Mouse (Mus musculus): ENCODE measurements at regions not wholly inside any gene's neighbourhood (a gene's known extent, or its start where the extent isn't known, plus 50 kb on each side); places are given as distances from the start of the nearest gene placed in this dataset.
"Not testable (repeated sequence)": the region's sequence is repeated elsewhere in the genome, so short reads cannot be mapped to it uniquely, and the experiment has no call there.

- not testable (repeated sequence) for ATAC-seq (ENCODE audit: insufficient number of reproducible peaks, insufficient read depth, low FRiP score, low TSS enrichment); H3K4me2 ChIP-seq (replicated peaks); H3K27me3 ChIP-seq; H3K36me3 ChIP-seq; H3K4me1 ChIP-seq; H3K27ac ChIP-seq; H3K4me3 ChIP-seq; H3K9me3 ChIP-seq; H3K9ac ChIP-seq
- 53% methylated on average over 5 of the region's 5 CpGs for WGBS
Observed at GRCm38 (mm10) chr12:117327086-117327485, 189.2 kb upstream of the Rapgef5 start.

- no peak overlapping the region for H3K27ac ChIP-seq
- no peak for ATAC-seq (ENCODE audit: insufficient number of reproducible peaks, insufficient read depth, low FRiP score, low TSS enrichment)
- H3K4me2 ChIP-seq (replicated peaks) = no peak overlapping the region
- 0 out of 2 replicates have a peak, but pooled peaks cover 3% of the 10 kb centered on the region for H3K9me3 ChIP-seq
- H3K27me3 ChIP-seq = no peaks in the 10 kb centered on the region
- H3K36me3 ChIP-seq = no peaks in the 10 kb centered on the region
- H3K4me1 ChIP-seq = no peaks in the 10 kb centered on the region
- no peak overlapping the region for H3K9ac ChIP-seq
- no peak overlapping the region for H3K4me3 ChIP-seq
Observed at GRCm38 (mm10) chr12:117330418-117330817, 185.9 kb upstream of the Rapgef5 start.

- Histone ChIP-seq H3K36me3 (no peaks in the 10 kb centered on the region), H3K27ac (no peak overlapping the region), H3K4me3 (no peak overlapping the region), H3K27me3 (no peaks in the 10 kb centered on the region), H3K9ac (no peak overlapping the region), H3K9me3 (no peaks in the 10 kb centered on the region), H3K4me1 (peaks cover 2% of the 10 kb centered on the region; the same call in 1 of the 2 replicates), H3K4me2 (replicated peaks) (no peak overlapping the region)
- no peak for ATAC-seq (ENCODE audit: insufficient number of reproducible peaks, insufficient read depth, low FRiP score, low TSS enrichment)
- 49% methylated on average over 4 of the region's 4 CpGs for WGBS
Observed at GRCm38 (mm10) chr12:117336856-117337255, 179.4 kb upstream of the Rapgef5 start.

GRCm38 (mm10) chr12:117342321-117342720 lies 174.0 kb upstream of the Rapgef5 start:
- Histone ChIP-seq H3K27me3 (no peaks in the 10 kb centered on the region), H3K4me3 (no peak overlapping the region), H3K27ac (no peak overlapping the region), H3K4me2 (replicated peaks) (no peak overlapping the region), H3K4me1 (peaks cover 28% of the 10 kb centered on the region), H3K9ac (no peak overlapping the region), H3K9me3 (no peaks in the 10 kb centered on the region), H3K36me3 (no peaks in the 10 kb centered on the region)
- 36% methylated on average over 6 of the region's 6 CpGs for WGBS
- no peak for ATAC-seq (ENCODE audit: insufficient number of reproducible peaks, insufficient read depth, low FRiP score, low TSS enrichment)

GRCm38 (mm10) chr12:117343121-117343520 lies 173.2 kb upstream of the Rapgef5 start:
- peaks cover 28% of the 10 kb centered on the region for H3K4me1 ChIP-seq
- no peak overlapping the region for H3K9ac ChIP-seq
- H3K36me3 ChIP-seq = no peaks in the 10 kb centered on the region
- H3K4me2 ChIP-seq (replicated peaks) = no peak overlapping the region
- H3K27me3 ChIP-seq = no peaks in the 10 kb centered on the region
- no peak for ATAC-seq (ENCODE audit: insufficient number of reproducible peaks, insufficient read depth, low FRiP score, low TSS enrichment)
- no peak overlapping the region for H3K4me3 ChIP-seq
- 81% methylated on average over 3 of the region's 3 CpGs for WGBS
- no peak overlapping the region for H3K27ac ChIP-seq
- no peaks in the 10 kb centered on the region for H3K9me3 ChIP-seq

GRCm38 (mm10) chr12:117343605-117344004 lies 172.7 kb upstream of the Rapgef5 start:
- peaks cover 28% of the 10 kb centered on the region for H3K4me1 ChIP-seq
- H3K4me3 ChIP-seq; H3K36me3 ChIP-seq; H3K9ac ChIP-seq; H3K27me3 ChIP-seq; H3K27ac ChIP-seq; H3K4me2 ChIP-seq (replicated peaks); H3K9me3 ChIP-seq; ATAC-seq (ENCODE audit: insufficient number of reproducible peaks, insufficient read depth, low FRiP score, low TSS enrichment): not testable (repeated sequence)
- 90% methylated on average over 5 of the region's 5 CpGs for WGBS

- Histone ChIP-seq H3K9me3 (no peaks in the 10 kb centered on the region), H3K27me3 (no peaks in the 10 kb centered on the region), H3K4me3 (no peak overlapping the region), H3K4me2 (replicated peaks) (peak overlapping the region; percentile 37), H3K4me1 (peaks cover 28% of the 10 kb centered on the region), H3K9ac (no peak overlapping the region), H3K27ac (peak overlapping the region; percentile 43), H3K36me3 (no peaks in the 10 kb centered on the region)
- WGBS = 37% methylated on average over 11 of the region's 11 CpGs
- no peak for ATAC-seq (ENCODE audit: insufficient number of reproducible peaks, insufficient read depth, low FRiP score, low TSS enrichment)
Observed at GRCm38 (mm10) chr12:117344266-117345087, 171.8 kb upstream of the Rapgef5 start.

- peaks cover 28% of the 10 kb centered on the region for H3K4me1 ChIP-seq
- no peaks in the 10 kb centered on the region for H3K27me3 ChIP-seq
- H3K4me2 ChIP-seq (replicated peaks) = peak overlapping the region; percentile 37
- H3K4me3 ChIP-seq = no peak overlapping the region
- WGBS = 23% methylated on average over 20 of the region's 20 CpGs
- H3K27ac ChIP-seq = peak overlapping the region; percentile 43
- peak; percentile 66; the same call in 1 of the 2 replicates for ATAC-seq (ENCODE audit: insufficient number of reproducible peaks, insufficient read depth, low FRiP score, low TSS enrichment)
- H3K9me3 ChIP-seq = no peaks in the 10 kb centered on the region
- H3K36me3 ChIP-seq = no peaks in the 10 kb centered on the region
- no peak overlapping the region for H3K9ac ChIP-seq
Observed at GRCm38 (mm10) chr12:117345088-117345977, 170.9 kb upstream of the Rapgef5 start.

GRCm38 (mm10) chr12:117346091-117346490 lies 170.2 kb upstream of the Rapgef5 start:
- Histone ChIP-seq H3K4me2 (replicated peaks) (no peak overlapping the region), H3K9ac (no peak overlapping the region), H3K27ac (no peak overlapping the region), H3K27me3 (no peaks in the 10 kb centered on the region), H3K9me3 (no peaks in the 10 kb centered on the region), H3K4me1 (peaks cover 28% of the 10 kb centered on the region), H3K4me3 (no peak overlapping the region), H3K36me3 (no peaks in the 10 kb centered on the region)
- 86% methylated on average over 2 of the region's 2 CpGs for WGBS
- ATAC-seq (ENCODE audit: insufficient number of reproducible peaks, insufficient read depth, low FRiP score, low TSS enrichment) = no peak

GRCm38 (mm10) chr12:117347135-117347534 lies 169.1 kb upstream of the Rapgef5 start:
- Histone ChIP-seq H3K4me3 (no peak overlapping the region), H3K4me1 (peaks cover 26% of the 10 kb centered on the region), H3K9ac (no peak overlapping the region), H3K27ac (no peak overlapping the region), H3K36me3 (no peaks in the 10 kb centered on the region), H3K27me3 (no peaks in the 10 kb centered on the region), H3K4me2 (replicated peaks) (no peak overlapping the region), H3K9me3 (no peaks in the 10 kb centered on the region)
- ATAC-seq (ENCODE audit: insufficient number of reproducible peaks, insufficient read depth, low FRiP score, low TSS enrichment) = no peak
- 45% methylated on average over 3 of the region's 3 CpGs for WGBS

GRCm38 (mm10) chr12:117348516-117348915 lies 167.8 kb upstream of the Rapgef5 start:
- H3K4me3 ChIP-seq = no peak overlapping the region
- no peak overlapping the region for H3K27ac ChIP-seq
- ATAC-seq (ENCODE audit: insufficient number of reproducible peaks, insufficient read depth, low FRiP score, low TSS enrichment) = no peak
- H3K9me3 ChIP-seq = no peaks in the 10 kb centered on the region
- H3K4me1 ChIP-seq = peaks cover 20% of the 10 kb centered on the region
- H3K4me2 ChIP-seq (replicated peaks) = no peak overlapping the region
- no peaks in the 10 kb centered on the region for H3K27me3 ChIP-seq
- H3K36me3 ChIP-seq = no peaks in the 10 kb centered on the region
- 89% methylated on average over 3 of the region's 3 CpGs for WGBS
- no peak overlapping the region for H3K9ac ChIP-seq

GRCm38 (mm10) chr12:117351900-117352299 lies 164.4 kb upstream of the Rapgef5 start:
- ATAC-seq (ENCODE audit: insufficient number of reproducible peaks, insufficient read depth, low FRiP score, low TSS enrichment) = no peak
- H3K27ac ChIP-seq = no peak overlapping the region
- H3K27me3 ChIP-seq = no peaks in the 10 kb centered on the region; the same call in 1 of the 2 replicates

More at GRCm38 (mm10) chr12:117351900-117352299, 164.4 kb upstream of the Rapgef5 start:
- Histone ChIP-seq H3K9ac (no peak overlapping the region), H3K4me2 (replicated peaks) (no peak overlapping the region), H3K36me3 (no peaks in the 10 kb centered on the region), H3K4me1 (no peaks in the 10 kb centered on the region), H3K4me3 (no peak overlapping the region), H3K9me3 (no peaks in the 10 kb centered on the region)
- 2% methylated on average over 5 of the region's 5 CpGs for WGBS

Measured in embryonic facial prominence, embryonic 12.5 days (tissue).